Mouse (Mus musculus): Measurements from ENCODE around the gene Mgmt.
A peak's percentile ranks its signal among the peaks of the same experiment; 100 is the strongest.

The Mgmt gene

GRCm38 (mm10) chr7:136894106-136894986 lies at the start of gene Mgmt:
Mgmt (plus strand) TSS chr7:136894614.
- DNase-seq (ENCODE audit: low spot score in 2 of 2), result peak; percentile 88 to 92

- no peak for DNase-seq (ENCODE audit: low spot score in 2 of 2)
Observed at GRCm38 (mm10) chr7:136844835-136845234, 49.6 kb upstream of the Mgmt start.

GRCm38 (mm10) chr7:136845321-136845720 lies 49.1 kb upstream of the Mgmt start:
- no peak for DNase-seq (ENCODE audit: low spot score in 2 of 2)

GRCm38 (mm10) chr7:136846086-136846620 lies 48.3 kb upstream of the Mgmt start:
- no peak for DNase-seq (ENCODE audit: low spot score in 2 of 2)

- DNase-seq (ENCODE audit: low spot score in 2 of 2), result no peak
Observed at GRCm38 (mm10) chr7:136847601-136848000, 46.8 kb upstream of the Mgmt start.

GRCm38 (mm10) chr7:136848761-136849160 lies 45.7 kb upstream of the Mgmt start:
- DNase-seq (ENCODE audit: low spot score in 2 of 2), result no peak

- DNase-seq (ENCODE audit: low spot score in 2 of 2), result no peak
Observed at GRCm38 (mm10) chr7:136849811-136850210, 44.6 kb upstream of the Mgmt start.

GRCm38 (mm10) chr7:136850339-136850738 lies 44.1 kb upstream of the Mgmt start:
- no peak for DNase-seq (ENCODE audit: low spot score in 2 of 2)

GRCm38 (mm10) chr7:136851946-136852345 lies 42.5 kb upstream of the Mgmt start:
- DNase-seq (ENCODE audit: low spot score in 2 of 2), result no peak

GRCm38 (mm10) chr7:136852721-136853120 lies 41.7 kb upstream of the Mgmt start:
- no peak for DNase-seq (ENCODE audit: low spot score in 2 of 2)

GRCm38 (mm10) chr7:136864677-136865463 lies 29.5 kb upstream of the Mgmt start:
- DNase-seq (ENCODE audit: low spot score in 2 of 2), result no peak

GRCm38 (mm10) chr7:136865876-136866275 lies 28.5 kb upstream of the Mgmt start:
- no peak for DNase-seq (ENCODE audit: low spot score in 2 of 2)

- no peak for DNase-seq (ENCODE audit: low spot score in 2 of 2)
Observed at GRCm38 (mm10) chr7:136866535-136866934, 27.9 kb upstream of the Mgmt start.

GRCm38 (mm10) chr7:136871535-136871934 lies 22.9 kb upstream of the Mgmt start:
- DNase-seq (ENCODE audit: low spot score in 2 of 2), result no peak

- DNase-seq (ENCODE audit: low spot score in 2 of 2), result no peak
Observed at GRCm38 (mm10) chr7:136872059-136872458, 22.4 kb upstream of the Mgmt start.

- DNase-seq (ENCODE audit: low spot score in 2 of 2), result no peak
Observed at GRCm38 (mm10) chr7:136874396-136874795, 20.0 kb upstream of the Mgmt start.

- no peak for DNase-seq (ENCODE audit: low spot score in 2 of 2)
Observed at GRCm38 (mm10) chr7:136880386-136880785, 14.0 kb upstream of the Mgmt start.

- DNase-seq (ENCODE audit: low spot score in 2 of 2), result peak in 1 of 2 experiments; percentile 11
Observed at GRCm38 (mm10) chr7:136888161-136888560, 6.3 kb upstream of the Mgmt start.

- DNase-seq (ENCODE audit: low spot score in 2 of 2), result no peak
Observed at GRCm38 (mm10) chr7:136895356-136895755, 942 bp downstream of the Mgmt start.

- DNase-seq (ENCODE audit: low spot score in 2 of 2), result no peak
Observed at GRCm38 (mm10) chr7:136895851-136896250, 1.4 kb downstream of the Mgmt start.

- DNase-seq (ENCODE audit: low spot score in 2 of 2), result no peak
Observed at GRCm38 (mm10) chr7:136897481-136897880, 3.1 kb downstream of the Mgmt start.

GRCm38 (mm10) chr7:136898005-136898404 lies 3.6 kb downstream of the Mgmt start:
- no peak for DNase-seq (ENCODE audit: low spot score in 2 of 2)
